In genomic region chr8:72261872-72262271, GRCm38 (mm10) we compare ENCODE assay signal across 11 mouse cellular contexts. TPM values are rescaled to one million over a fixed set of nuclear protein-coding genes. Genes with fewer than 3 reads are reported as not detected.
DNase-seq lines count a peak whose midpoint lies in the region; ATAC-seq and TF ChIP-seq lines count a peak whose summit lies in the region.
"Had no signal": no experiment of that assay in that cellular context is flagged by ENCODE, and none has a peak within 500 bp of the region (broad histone marks: within the 10 kb centered on the region; RNA-seq: fewer than 3 reads in every experiment).

No protein-coding gene starts in this region.

- H3K9ac ChIP-seq in embryonic facial prominence, embryonic 14.5 days (ENCODE audit: low read depth, low read length): no peak overlapping the region
- H3K9ac ChIP-seq in liver, adult 2 months (ENCODE audit: low read depth, low read length): no peak overlapping the region
- H3K9ac ChIP-seq in midbrain, embryonic 15.5 days: no peak overlapping the region

- H3K36me3 ChIP-seq in embryonic facial prominence, embryonic 14.5 days (ENCODE audit: control insufficient read depth, insufficient read depth, low read length): 0 out of 2 replicates have a peak, but pooled peaks cover 2% of the 10 kb centered on the region
- peaks cover 2% of the 10 kb centered on the region for H3K36me3 ChIP-seq in embryonic facial prominence, embryonic 10.5 days (replicated peaks)
- no peaks in the 10 kb centered on the region for H3K36me3 ChIP-seq in liver, adult 2 months (ENCODE audit: control insufficient read depth, insufficient read depth, low read length)
- 0 out of 2 replicates have a peak, but pooled peaks cover under 1% of the 10 kb centered on the region for H3K36me3 ChIP-seq in midbrain, embryonic 15.5 days (replicated peaks)

- no peak overlapping the region for H3K4me2 ChIP-seq in embryonic facial prominence, embryonic 14.5 days (ENCODE audit: low read depth, low read length)
- H3K4me2 ChIP-seq in midbrain, embryonic 15.5 days: no peak overlapping the region

- H3K27ac ChIP-seq in embryonic facial prominence, embryonic 14.5 days (replicated peaks; ENCODE audit: low read depth, low read length): no peak overlapping the region
- no peak overlapping the region for H3K27ac ChIP-seq in embryonic facial prominence, embryonic 10.5 days (replicated peaks)
- no peak overlapping the region for H3K27ac ChIP-seq in liver, adult 2 months (replicated peaks; ENCODE audit: insufficient read depth, low read depth, low read length)
- no peak overlapping the region for H3K27ac ChIP-seq in midbrain, embryonic 15.5 days

- no peaks in the 10 kb centered on the region for H3K79me2 ChIP-seq in liver, adult 2 months (ENCODE audit: control insufficient read depth, insufficient read depth, low read length)

- no peaks in the 10 kb centered on the region for H3K9me3 ChIP-seq in embryonic facial prominence, embryonic 14.5 days (ENCODE audit: control insufficient read depth, low read length)
- H3K9me3 ChIP-seq in embryonic facial prominence, embryonic 10.5 days: no peaks in the 10 kb centered on the region
- H3K9me3 ChIP-seq in midbrain, embryonic 15.5 days: no peaks in the 10 kb centered on the region

- peak; percentile 60 for TF ChIP-seq CTCF in liver, adult 2 months (IDR thresholded peaks at IDR 0.05; ENCODE audit: low read depth, low read length)

- H3K27me3 ChIP-seq in embryonic facial prominence, embryonic 14.5 days (replicated peaks; ENCODE audit: control insufficient read depth, insufficient read depth, low read length): no peaks in the 10 kb centered on the region
- H3K27me3 ChIP-seq in embryonic facial prominence, embryonic 10.5 days (replicated peaks; ENCODE audit: low read depth, poor library complexity, severe bottlenecking): no peaks in the 10 kb centered on the region
- no peaks in the 10 kb centered on the region for H3K27me3 ChIP-seq in liver, adult 2 months (ENCODE audit: control insufficient read depth, insufficient read depth, low read length)
- H3K27me3 ChIP-seq in midbrain, embryonic 15.5 days (replicated peaks): no peaks in the 10 kb centered on the region

- no peaks in the 10 kb centered on the region; the same call in 1 of the 2 replicates for H3K4me1 ChIP-seq in embryonic facial prominence, embryonic 14.5 days (ENCODE audit: control insufficient read depth, insufficient read depth, low read length)
- H3K4me1 ChIP-seq in embryonic facial prominence, embryonic 10.5 days: peaks cover 4% of the 10 kb centered on the region; the same call in 1 of the 2 replicates
- peaks cover 4% of the 10 kb centered on the region for H3K4me1 ChIP-seq in liver, adult 2 months (ENCODE audit: control insufficient read depth, insufficient read depth, low read length)
- no peaks in the 10 kb centered on the region for H3K4me1 ChIP-seq in midbrain, embryonic 15.5 days

- peak; percentile 12 for DNase-seq in embryonic facial prominence, embryonic 14.5 days (ENCODE audit: low spot score)
- no peak for DNase-seq in embryonic facial prominence, embryonic 10.5 days (ENCODE audit: low spot score)
- DNase-seq in liver, adult 2 months (ENCODE audit: extremely low read depth, low read depth, low spot score): no peak
- DNase-seq in liver: no peak
- DNase-seq in adrenal gland, postnatal 25 days: peak; percentile 39
- DNase-seq in lung, postnatal 36 days: peak; percentile 66
- no peak for DNase-seq in thymus, postnatal 0 days (ENCODE audit: low spot score)
- DNase-seq: gastrocnemius, postnatal 36 days had no signal

- no peak for ATAC-seq in embryonic facial prominence, embryonic 14.5 days (ENCODE audit: low read depth)
- ATAC-seq in midbrain, embryonic 15.5 days (replicated peaks): no peak

- no peak overlapping the region for H3K4me3 ChIP-seq in embryonic facial prominence, embryonic 14.5 days (ENCODE audit: low read depth, low read length)
- no peak overlapping the region for H3K4me3 ChIP-seq in embryonic facial prominence, embryonic 10.5 days
- no peak overlapping the region for H3K4me3 ChIP-seq in liver, adult 2 months (ENCODE audit: insufficient read depth, low read depth, low read length)
- no peak overlapping the region for H3K4me3 ChIP-seq in midbrain, embryonic 15.5 days

- TF ChIP-seq POLR2A in liver, adult 2 months (IDR thresholded peaks at IDR 0.05; ENCODE audit: extremely low read depth, insufficient read depth, low read length): no peak

- 57% methylated on average over 5 of the region's 5 CpGs for WGBS in embryonic facial prominence, embryonic 14.5 days
- 54% methylated on average over 5 of the region's 5 CpGs for WGBS in embryonic facial prominence, embryonic 10.5 days
- 74% methylated on average over 5 of the region's 5 CpGs for WGBS in liver, adult 2 months
- 49% methylated on average over 5 of the region's 5 CpGs for WGBS in midbrain, embryonic 15.5 days

RNA-seq across cellular contexts. Expression of gene Ap1m1, which starts 22.1 kb away (rescaled TPM):
- polyA plus RNA-seq in embryonic facial prominence, embryonic 14.5 days (2014; fragmentation: Nextera tagmentation; extraction: Ambion mirVana): 85.2 and 107 TPM in 2 replicates
- polyA plus RNA-seq in embryonic facial prominence, embryonic 10.5 days (2016; fragmentation: Nextera tagmentation; extraction: Ambion mirVana): 139 and 144 TPM in 2 replicates
- 7.9 and 14.9 TPM in 2 replicates for total RNA-seq in liver, adult 2 months (2014; rRNA removed)
- 38.9 and 39.4 TPM in 2 replicates for polyA plus RNA-seq in liver, adult 2 months (2012; rRNA removed)
- total RNA-seq in adrenal gland, postnatal 25 days (2021): 66.7 and 68.8 TPM in 2 replicates
- 133 and 135 TPM in 2 replicates for polyA plus RNA-seq in thymus, postnatal 0 days (2015; fragmentation: Nextera tagmentation; extraction: Ambion mirVana)
- 296 and 302 TPM in 2 replicates for polyA plus RNA-seq in midbrain, embryonic 15.5 days (2015; fragmentation: Nextera tagmentation; extraction: Ambion mirVana)

RNA-seq across cellular contexts. Expression of gene Fam32a, which starts 42.3 kb away (rescaled TPM):
- polyA plus RNA-seq in embryonic facial prominence, embryonic 14.5 days (2014; fragmentation: Nextera tagmentation; extraction: Ambion mirVana): 57.6 and 59.0 TPM in 2 replicates
- 77.6 and 82.4 TPM in 2 replicates for polyA plus RNA-seq in embryonic facial prominence, embryonic 10.5 days (2016; fragmentation: Nextera tagmentation; extraction: Ambion mirVana)
- 28.6 and 29.5 TPM in 2 replicates for total RNA-seq in liver, adult 2 months (2014; rRNA removed)
- polyA plus RNA-seq in liver, adult 2 months (2012; rRNA removed): 18.8 and 28.4 TPM in 2 replicates
- total RNA-seq in adrenal gland, postnatal 25 days (2021): 66.8 and 70.4 TPM in 2 replicates
- 69.3 and 75.9 TPM in 2 replicates for polyA plus RNA-seq in thymus, postnatal 0 days (2015; fragmentation: Nextera tagmentation; extraction: Ambion mirVana)
- 112 and 115 TPM in 2 replicates for polyA plus RNA-seq in midbrain, embryonic 15.5 days (2015; fragmentation: Nextera tagmentation; extraction: Ambion mirVana)

RNA-seq across cellular contexts. Expression of gene Gm10282, which starts 43.2 kb away (rescaled TPM):
- polyA plus RNA-seq in embryonic facial prominence, embryonic 14.5 days (2014; fragmentation: Nextera tagmentation; extraction: Ambion mirVana): 23.1 and 26.5 TPM in 2 replicates
- polyA plus RNA-seq in embryonic facial prominence, embryonic 10.5 days (2016; fragmentation: Nextera tagmentation; extraction: Ambion mirVana): 31.3 and 36.9 TPM in 2 replicates
- total RNA-seq in liver, adult 2 months (2014; rRNA removed): 0.54 and 1.0 TPM in 2 replicates
- 0.37 and 0.42 TPM in 2 replicates for polyA plus RNA-seq in liver, adult 2 months (2012; rRNA removed)
- 19.3 and 27.3 TPM in 2 replicates for total RNA-seq in adrenal gland, postnatal 25 days (2021)
- polyA plus RNA-seq in thymus, postnatal 0 days (2015; fragmentation: Nextera tagmentation; extraction: Ambion mirVana): 32.8 and 33.9 TPM in 2 replicates
- polyA plus RNA-seq in midbrain, embryonic 15.5 days (2015; fragmentation: Nextera tagmentation; extraction: Ambion mirVana): 9.0 and 11.9 TPM in 2 replicates

RNA-seq across cellular contexts. Expression of gene Gm11034, which starts 48.4 kb away (rescaled TPM):
- polyA plus RNA-seq in embryonic facial prominence, embryonic 14.5 days (2014; fragmentation: Nextera tagmentation; extraction: Ambion mirVana): not detected in 2 replicates
- polyA plus RNA-seq in embryonic facial prominence, embryonic 10.5 days (2016; fragmentation: Nextera tagmentation; extraction: Ambion mirVana): not detected in 2 replicates
- not detected in 2 replicates for total RNA-seq in liver, adult 2 months (2014; rRNA removed)
- polyA plus RNA-seq in liver, adult 2 months (2012; rRNA removed): not detected in 2 replicates
- total RNA-seq in adrenal gland, postnatal 25 days (2021): not detected in 2 replicates
- not detected in 2 replicates for polyA plus RNA-seq in thymus, postnatal 0 days (2015; fragmentation: Nextera tagmentation; extraction: Ambion mirVana)
- polyA plus RNA-seq in midbrain, embryonic 15.5 days (2015; fragmentation: Nextera tagmentation; extraction: Ambion mirVana): not detected in 2 replicates
- total RNA-seq: gastrocnemius, postnatal 36 days had no signal
- polyA plus RNA-seq: intestine, embryonic 14.5 days; limb, embryonic 11.5 days had no signal

RNA-seq across cellular contexts. Expression of gene Cib3, which starts 49.2 kb away (rescaled TPM):
- polyA plus RNA-seq in embryonic facial prominence, embryonic 14.5 days (2014; fragmentation: Nextera tagmentation; extraction: Ambion mirVana): 0.39 TPM in 1 of 2 replicates, not detected in the other
- polyA plus RNA-seq in embryonic facial prominence, embryonic 10.5 days (2016; fragmentation: Nextera tagmentation; extraction: Ambion mirVana): not detected in 2 replicates
- 1.1 and 2.6 TPM in 2 replicates for total RNA-seq in liver, adult 2 months (2014; rRNA removed)
- 0.60 and 1.5 TPM in 2 replicates for polyA plus RNA-seq in liver, adult 2 months (2012; rRNA removed)
- total RNA-seq in adrenal gland, postnatal 25 days (2021): 0.64 TPM in 1 of 2 replicates, not detected in the other
- 0.44 and 0.67 TPM in 2 replicates for polyA plus RNA-seq in thymus, postnatal 0 days (2015; fragmentation: Nextera tagmentation; extraction: Ambion mirVana)
- polyA plus RNA-seq in midbrain, embryonic 15.5 days (2015; fragmentation: Nextera tagmentation; extraction: Ambion mirVana): not detected in 2 replicates
- total RNA-seq: gastrocnemius, postnatal 36 days had no signal
- polyA plus RNA-seq: intestine, embryonic 14.5 days; limb, embryonic 11.5 days had no signal

Comparison
In these comparisons a context has a peak if more than half of its experiments do, and no peak if none do; other contexts are left out.
1. DNase-seq: peak in embryonic facial prominence, embryonic 14.5 days (single experiment), adrenal gland, postnatal 25 days (single experiment) and lung, postnatal 36 days (single experiment); none in embryonic facial prominence, embryonic 10.5 days (single experiment), liver, adult 2 months (single experiment), liver (single experiment) and thymus, postnatal 0 days (single experiment).